Mouse (Mus musculus) layer of hippocampus, postnatal 25 days (tissue): ENCODE results near the gene 2200002D01Rik. TPM values are rescaled to one million over a fixed set of nuclear protein-coding genes. Genes with fewer than 3 reads are reported as not detected.

Experiments
- DNase-seq, 2 experiments: peaks; one replicate each; pipeline ENCODE4 v3.0.0; 2022; ENCODE audit warnings: mixed read lengths in 2 of 2, low spot score in 1 of 2; ENCODE audit errors: extremely low spot score in 1 of 2
- total RNA-seq, 2 experiments: library from RNA; stranded (reverse); gene quantifications; 2 replicates each; pipeline ENCODE4 v1.2.3; 2021

2200002D01Rik gene
- under 1 TPM in 1 of 2 experiments, not detected in 1; 0.37 TPM for total RNA-seq

- no peak for DNase-seq
Observed at GRCm38 (mm10) chr7:29248261-29248841, at the start of gene 2200002D01Rik. 2200002D01Rik (minus strand) TSS chr7:29248466.

GRCm38 (mm10) chr7:29296998-29297397 is 48.7 kb upstream of the 2200002D01Rik start:
- no peak for DNase-seq

- no peak for DNase-seq
Observed at GRCm38 (mm10) chr7:29295861-29296647, 47.8 kb upstream of the 2200002D01Rik start.

GRCm38 (mm10) chr7:29294111-29294761 is 46.0 kb upstream of the 2200002D01Rik start:
- DNase-seq, result no peak

GRCm38 (mm10) chr7:29293131-29294065 is 45.1 kb upstream of the 2200002D01Rik start:
- DNase-seq, result no peak

GRCm38 (mm10) chr7:29292458-29293098 is 44.3 kb upstream of the 2200002D01Rik start:
- DNase-seq, result no peak

- DNase-seq, result no peak
Observed at GRCm38 (mm10) chr7:29291616-29292457, 43.6 kb upstream of the 2200002D01Rik start.

GRCm38 (mm10) chr7:29290691-29291485 is 42.6 kb upstream of the 2200002D01Rik start:
- DNase-seq, result no peak

GRCm38 (mm10) chr7:29289856-29290255 is 41.6 kb upstream of the 2200002D01Rik start:
- DNase-seq, result no peak

GRCm38 (mm10) chr7:29288942-29289638 is 40.8 kb upstream of the 2200002D01Rik start, which contains the start of gene Ppp1r14a:
Ppp1r14a (plus strand) TSS chr7:29289308.
- DNase-seq, result peak in 1 of 2 experiments; percentile 75

GRCm38 (mm10) chr7:29288079-29288478 is 39.8 kb upstream of the 2200002D01Rik start:
- no peak for DNase-seq

- DNase-seq, result no peak
Observed at GRCm38 (mm10) chr7:29287481-29287880, 39.2 kb upstream of the 2200002D01Rik start.

GRCm38 (mm10) chr7:29284523-29284922 is 36.3 kb upstream of the 2200002D01Rik start:
- DNase-seq, result no peak

GRCm38 (mm10) chr7:29283876-29284275 is 35.6 kb upstream of the 2200002D01Rik start:
- no peak for DNase-seq

- no peak for DNase-seq
Observed at GRCm38 (mm10) chr7:29282074-29282554, 33.8 kb upstream of the 2200002D01Rik start.

GRCm38 (mm10) chr7:29281201-29282073 is 33.2 kb upstream of the 2200002D01Rik start, which contains the start of gene Spint2:
Spint2 (minus strand) TSS chr7:29281912.
- DNase-seq, result no peak
